Mouse (Mus musculus): ENCODE data around the gene Sult1a1.
"Not testable (repeated sequence)": the region's sequence is repeated elsewhere in the genome, so short reads cannot be mapped to it uniquely, and the experiment has no call there.

The Sult1a1 gene

DNA sequence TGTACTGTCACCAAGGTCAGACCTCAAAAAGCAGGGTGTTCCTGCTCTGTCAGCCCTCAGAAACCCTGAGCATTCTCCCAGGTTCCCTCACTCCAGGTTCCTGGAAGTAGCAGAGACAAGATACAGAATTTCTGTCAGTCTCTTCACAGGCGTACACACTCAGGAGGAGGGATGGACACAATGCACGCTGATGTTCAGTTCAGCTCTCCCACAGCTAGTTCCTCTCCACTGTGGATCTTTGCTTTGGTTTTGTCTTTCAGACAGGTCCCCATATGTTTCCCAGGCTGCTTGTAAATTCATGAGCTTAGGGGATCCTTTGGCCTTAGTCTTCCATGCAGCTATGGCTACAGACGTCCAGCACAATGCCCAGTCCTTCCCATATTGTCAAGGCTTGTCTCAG, 20.7 kb upstream of the Sult1a1 start:
- DNase-seq (ENCODE audit: low spot score): no peak

DNA sequence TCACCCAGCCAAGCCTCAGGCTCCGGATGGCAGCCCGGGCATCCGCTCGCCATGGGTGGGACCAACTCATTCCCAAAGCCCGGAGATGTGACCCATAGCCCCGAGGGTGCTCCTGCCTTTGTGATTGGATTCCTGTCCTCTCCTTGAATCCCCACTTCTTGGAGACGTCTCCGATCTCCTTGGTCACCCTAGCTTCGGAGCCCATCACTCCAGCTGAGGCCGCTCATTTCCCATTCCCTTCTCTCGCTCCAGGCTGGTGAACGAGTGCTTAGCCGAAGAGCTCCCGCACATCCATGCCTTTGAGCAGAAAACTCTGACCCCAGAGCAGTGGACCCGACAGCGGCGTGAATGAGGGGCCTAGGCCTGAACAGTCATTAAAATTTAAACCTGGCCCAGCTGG, 20.1 kb upstream of the Sult1a1 start:
- DNase-seq (ENCODE audit: low spot score): no peak

DNA sequence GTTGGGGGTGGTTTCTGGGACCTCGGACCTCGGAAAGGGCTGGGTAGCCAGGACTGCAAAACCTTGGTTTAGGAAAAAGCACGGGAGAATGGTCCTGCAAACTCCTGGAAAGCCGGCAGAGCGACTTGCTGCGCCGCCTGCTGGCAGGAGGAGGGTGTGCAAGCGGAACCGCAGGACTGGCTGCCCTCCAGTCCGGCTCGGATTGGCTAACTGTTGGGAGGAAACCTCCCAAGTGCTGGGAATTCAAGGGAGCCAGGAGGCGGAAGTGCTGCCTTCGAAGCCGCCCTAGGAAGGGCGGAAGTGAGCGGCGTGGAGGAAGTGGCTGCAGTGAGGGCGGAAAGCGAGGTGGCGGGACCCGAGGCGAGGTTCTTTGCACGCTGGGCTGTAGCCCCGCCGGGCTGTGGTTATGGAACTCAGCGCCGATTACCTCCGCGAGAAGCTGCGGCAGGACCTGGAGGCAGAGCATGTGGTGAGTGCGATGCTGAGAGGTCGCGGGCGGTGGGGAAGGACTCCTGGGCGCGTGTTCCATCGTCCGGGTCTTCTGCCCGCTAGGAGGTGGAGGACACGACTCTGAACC, 19.5 kb upstream of the Sult1a1 start, which contains the start of gene Slx1b:
Gene Slx1b, minus strand, starts transcription at position 154 of the 577 bp plus-strand sequence.
- DNase-seq (ENCODE audit: low spot score): peak; percentile 87

DNA sequence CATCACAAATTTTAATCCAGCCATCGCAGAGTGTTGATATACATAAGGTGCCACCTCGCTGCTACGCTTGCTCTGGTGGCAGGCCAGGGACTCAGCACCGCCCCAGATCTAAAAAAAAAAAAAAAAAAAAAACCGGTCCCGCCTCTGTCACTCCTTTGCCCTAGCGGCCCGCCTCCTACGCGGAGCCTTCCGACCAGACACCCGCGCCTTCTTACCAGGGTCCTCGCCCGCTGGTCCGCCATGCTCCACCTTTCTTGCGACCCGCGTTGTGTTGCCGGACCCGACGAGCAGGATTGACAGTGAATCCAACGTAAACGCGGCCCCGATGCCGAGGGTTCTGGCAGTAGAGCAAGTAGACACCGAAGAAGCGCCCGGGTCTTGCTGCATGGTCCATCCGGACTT, 19.0 kb upstream of the Sult1a1 start, which contains the start of gene Bola2:
Gene Bola2, plus strand, starts transcription at position 192 of the 402 bp plus-strand sequence.
- no peak for DNase-seq (ENCODE audit: low spot score)

DNA sequence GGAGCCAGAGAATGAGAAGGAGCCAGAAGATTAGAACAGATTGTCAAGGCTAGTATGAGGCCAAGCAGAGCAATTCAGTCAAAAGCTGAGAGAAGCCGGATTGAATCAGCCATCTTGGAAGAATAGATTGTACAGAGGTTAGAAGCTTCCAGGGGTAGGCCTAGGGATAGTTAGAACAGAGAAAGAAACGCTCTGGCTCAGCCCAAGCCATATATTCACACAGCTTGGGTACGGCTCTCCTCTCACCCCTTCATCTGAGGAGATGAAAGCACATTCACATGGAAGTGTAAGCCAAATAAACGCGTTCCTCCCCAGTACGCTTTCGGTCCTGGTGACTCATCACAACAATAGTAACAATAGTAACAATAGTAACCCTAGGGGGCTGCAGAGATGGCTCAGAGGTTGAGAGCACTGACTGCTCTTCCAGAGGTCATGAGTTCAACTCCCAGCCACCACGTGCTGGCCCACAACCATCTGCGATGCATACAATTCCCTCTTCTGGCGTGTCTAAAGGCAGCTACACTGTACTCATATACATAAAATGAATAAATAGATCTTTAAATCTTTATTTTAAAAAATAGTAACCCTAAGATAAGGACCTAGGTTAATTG, 18.3 kb upstream of the Sult1a1 start:
- DNase-seq (ENCODE audit: low spot score): no peak

DNA sequence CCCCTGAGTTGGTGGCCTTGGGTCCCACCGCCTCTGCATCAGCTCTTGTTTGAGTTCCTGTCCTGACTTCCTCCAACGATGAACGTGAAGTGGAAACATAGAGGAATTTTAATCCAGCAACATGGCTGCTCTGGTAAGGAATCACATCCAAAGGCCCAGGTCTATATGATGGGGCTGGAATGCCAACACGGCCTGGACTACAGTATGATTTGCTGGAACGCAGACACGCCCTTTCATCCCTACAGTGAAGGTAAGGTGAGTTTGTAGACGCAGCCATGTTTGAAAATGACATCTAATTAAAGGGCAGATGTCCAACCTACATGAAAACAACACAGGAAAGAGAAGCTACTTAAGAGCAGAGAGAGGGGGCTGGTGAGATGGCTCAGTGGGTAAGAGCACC, 17.5 kb upstream of the Sult1a1 start:
- no peak for DNase-seq (ENCODE audit: low spot score)

DNA sequence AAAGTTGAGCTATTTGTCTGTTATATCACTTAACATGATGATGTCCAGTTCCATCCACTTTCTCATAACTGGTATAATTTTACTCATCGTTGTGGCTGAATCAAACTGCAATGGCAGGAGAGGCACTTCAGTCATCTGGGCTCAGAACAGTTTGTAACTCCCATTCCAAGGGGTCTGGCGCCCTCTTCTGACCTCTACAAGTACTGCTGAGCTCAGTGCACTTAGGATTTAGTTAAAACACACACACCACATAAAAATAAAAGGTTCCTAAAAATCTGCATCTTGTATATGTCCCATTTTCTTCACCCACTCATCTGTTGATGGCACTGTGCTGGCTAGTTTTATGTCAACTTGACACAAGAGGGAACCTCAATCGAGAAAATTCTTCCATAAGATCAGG, 17.0 kb upstream of the Sult1a1 start:
- DNase-seq (ENCODE audit: low spot score): peak; percentile 71

DNA sequence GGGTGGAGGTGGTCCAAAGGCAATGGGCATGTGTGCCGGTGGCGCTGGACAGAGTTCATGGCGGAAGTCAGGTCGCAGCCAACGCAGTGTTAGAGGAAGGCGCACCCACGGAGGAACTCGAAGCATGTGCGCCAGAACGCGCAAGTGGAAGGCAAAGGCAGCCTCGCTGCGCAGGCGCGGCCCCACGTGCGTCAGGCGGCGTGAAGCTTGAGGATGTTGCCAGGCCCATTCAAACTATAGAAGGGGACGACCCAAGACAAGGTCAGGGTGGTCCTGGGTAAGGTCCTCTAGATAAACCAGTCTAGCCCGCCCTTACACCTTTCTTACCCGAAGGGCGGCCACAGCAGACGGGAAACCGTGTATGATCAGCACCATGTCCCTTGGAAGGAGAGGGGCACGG, 16.2 kb upstream of the Sult1a1 start:
- no peak for DNase-seq (ENCODE audit: low spot score)

DNA sequence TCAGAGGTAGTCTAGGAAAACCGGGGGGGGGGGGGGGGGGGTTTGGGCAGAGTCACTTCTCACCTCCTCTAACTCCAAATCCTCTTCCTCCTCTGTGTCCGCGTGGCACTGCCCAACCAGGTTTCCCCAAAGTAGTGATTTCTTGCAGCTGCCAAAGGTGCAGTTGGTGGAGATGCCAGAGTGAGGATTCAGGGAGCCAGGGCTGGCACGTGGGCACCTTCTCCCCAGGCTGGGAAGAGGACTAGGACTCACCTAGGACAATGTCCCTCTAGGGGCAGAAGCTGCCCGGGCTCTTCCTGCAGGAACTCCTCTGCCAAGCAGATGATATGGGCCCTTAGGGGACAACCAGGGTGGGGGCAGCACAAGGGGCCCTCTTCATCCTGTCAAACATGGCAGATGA, 15.4 kb upstream of the Sult1a1 start:
- no peak for DNase-seq (ENCODE audit: low spot score)

DNA sequence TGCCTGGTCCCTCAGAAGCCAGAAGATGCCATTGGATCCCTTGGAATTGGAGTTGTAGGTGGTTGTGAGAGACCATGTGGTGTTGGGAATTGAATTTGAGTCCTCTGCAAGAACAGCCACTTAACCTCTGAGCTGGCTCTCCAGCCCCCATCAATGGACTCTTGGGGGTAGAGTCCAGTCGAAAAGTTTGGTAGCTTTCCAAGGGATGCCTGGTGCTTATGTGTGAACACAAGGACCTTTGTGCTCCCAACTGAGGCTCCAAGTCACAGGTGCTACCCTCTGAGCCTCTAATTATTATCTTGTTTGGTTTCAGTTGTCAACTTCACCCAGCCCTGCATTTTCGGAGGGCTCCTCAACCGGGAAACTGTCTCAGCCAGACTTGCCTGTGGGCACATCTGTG, 14.5 kb upstream of the Sult1a1 start:
- DNase-seq (ENCODE audit: low spot score): no peak

DNA sequence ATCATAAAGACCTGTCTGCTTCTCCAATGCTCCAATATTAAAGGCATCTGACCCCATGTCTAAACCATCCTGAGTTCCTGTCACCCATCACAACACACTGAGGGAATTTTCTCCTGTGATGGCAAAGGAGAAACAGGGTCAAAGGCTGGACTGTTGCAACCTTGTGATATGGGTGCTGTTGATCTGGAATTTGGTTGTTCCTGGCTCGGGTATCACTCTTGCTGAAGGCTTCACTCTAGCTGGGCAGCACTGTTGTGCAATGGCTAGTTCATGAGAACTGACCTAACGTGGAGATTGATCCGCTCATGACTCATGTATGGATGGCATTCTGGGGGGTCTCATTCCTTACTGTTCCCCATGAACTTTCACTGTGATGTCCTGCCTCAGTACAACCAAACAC, 12.8 kb upstream of the Sult1a1 start:
- DNase-seq (ENCODE audit: low spot score): no peak

DNA sequence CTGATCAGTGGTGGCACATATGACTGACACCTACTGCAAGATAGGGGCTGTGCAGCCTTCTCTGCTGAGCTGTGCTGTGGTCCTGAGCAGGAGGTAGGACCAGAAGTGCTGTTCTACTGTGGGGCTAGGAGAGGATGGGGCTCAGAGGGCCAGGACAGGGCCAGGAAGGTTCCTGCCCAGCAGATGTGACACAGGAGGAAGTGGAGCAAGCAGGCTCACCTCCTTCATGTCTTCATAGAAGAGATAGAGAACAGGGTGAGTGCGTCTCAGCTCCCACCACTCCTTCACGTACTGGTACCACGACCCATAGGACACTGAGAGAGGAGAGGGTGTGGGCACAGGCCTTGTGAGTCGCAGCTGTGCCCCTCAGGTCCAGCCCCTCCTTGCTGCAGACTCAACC, 11.9 kb upstream of the Sult1a1 start:
- DNase-seq (ENCODE audit: low spot score): not testable (repeated sequence)

DNA sequence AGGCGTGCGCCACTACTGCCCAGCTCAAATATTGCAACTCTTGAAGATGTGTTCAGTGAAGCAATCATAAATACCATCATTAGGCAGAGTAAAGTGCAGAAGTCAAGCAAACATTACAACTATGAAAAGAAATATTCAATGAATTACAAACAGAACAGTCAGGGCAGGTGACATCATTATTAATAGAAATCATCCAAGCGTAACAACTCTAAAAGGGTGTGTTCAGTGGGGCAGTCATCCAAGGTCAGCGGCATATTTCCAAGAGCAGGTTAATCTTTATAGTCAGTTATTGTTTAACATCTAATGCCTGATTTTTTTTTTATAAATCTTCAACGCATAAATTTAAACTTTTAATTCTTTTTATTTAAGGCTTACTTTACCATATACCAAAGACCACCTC, 5.0 kb upstream of the Sult1a1 start:
- no peak for DNase-seq (ENCODE audit: low spot score)

DNA sequence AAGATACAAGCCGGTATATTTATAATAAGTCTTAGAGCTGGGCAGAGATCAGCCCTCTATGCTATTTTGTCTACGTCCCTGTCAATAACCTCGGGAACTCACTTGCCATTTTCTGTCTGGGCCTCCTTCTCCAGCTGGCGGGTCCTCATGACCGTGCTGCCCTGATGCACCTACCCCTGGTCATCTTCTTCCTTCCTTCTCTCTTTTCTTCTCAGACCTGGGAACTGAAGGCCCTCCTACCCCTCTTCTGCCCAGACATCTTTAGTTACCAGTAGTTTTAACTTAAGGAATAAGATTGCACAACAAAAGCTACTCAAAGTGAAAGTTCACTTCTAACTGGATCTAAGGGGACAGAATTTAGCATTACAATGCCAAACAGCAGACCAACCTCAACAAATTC, 3.5 kb upstream of the Sult1a1 start:
- no peak for DNase-seq (ENCODE audit: low spot score)

DNA sequence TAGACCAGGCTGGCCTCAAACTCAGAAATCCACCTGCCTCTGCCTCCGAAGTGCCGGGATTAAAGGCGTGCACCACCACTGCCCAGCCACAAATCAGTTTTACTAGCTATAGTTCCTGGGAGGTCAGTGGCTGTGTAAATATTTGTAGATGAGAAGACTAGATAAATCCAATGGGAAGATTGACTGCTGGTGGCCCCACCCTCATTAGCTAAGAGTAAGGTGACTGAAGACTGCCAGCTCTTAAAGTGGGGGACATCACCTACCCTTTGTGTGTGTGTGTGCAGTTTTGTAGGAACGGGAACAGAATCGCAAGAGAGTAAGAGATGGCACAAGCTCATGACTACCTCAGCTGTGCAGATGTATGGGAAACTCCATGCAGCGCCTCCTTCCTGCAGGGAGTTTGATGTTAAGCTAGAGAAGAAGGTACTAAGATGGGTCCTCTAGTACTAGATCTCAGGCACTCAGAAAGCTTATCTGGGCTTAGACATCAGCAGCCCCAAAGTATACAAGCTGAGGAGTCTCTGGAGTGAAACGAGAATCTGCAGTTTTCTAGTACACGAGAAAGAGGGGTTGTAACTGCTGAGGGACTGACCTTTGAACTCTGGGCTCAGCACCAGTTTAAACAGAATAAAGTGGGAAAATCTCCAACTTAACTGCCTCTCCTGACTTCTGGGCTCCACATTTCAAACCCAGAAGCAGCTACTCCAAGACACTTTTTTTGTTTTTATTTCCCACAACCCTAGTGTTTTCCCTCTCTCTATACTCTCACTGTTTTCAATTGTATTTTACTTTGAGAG, 2.5 kb upstream of the Sult1a1 start:
- DNase-seq (ENCODE audit: low spot score): no peak

DNA sequence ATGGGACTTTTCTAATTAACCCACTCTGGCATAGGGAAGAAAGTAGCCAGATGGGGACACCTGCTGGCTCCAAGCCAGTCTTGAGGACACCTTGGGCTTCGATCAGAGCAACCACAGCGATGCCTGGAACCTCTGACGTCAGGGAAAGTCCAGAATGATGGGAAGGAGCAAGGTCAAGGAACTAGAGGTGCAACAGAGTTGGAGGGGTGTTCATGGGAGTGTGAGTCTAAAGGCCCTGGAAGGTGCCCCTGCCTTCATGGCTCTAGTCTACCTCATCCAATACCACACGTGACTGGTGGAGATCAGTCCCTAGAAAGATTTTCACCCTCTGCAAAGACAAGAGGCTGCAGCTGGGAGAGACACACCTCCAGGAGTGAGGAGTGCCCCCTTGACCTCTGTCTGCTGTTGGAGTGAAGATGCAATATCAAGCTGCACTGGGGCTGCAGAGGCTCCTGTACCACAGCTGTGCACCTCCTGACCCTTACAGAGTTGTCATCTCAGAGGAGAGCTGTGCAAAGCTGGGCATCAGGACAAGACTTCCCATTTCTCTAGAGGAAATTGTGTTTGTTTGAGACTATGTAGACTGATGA, 494 bp upstream of the Sult1a1 start:
- DNase-seq (ENCODE audit: low spot score): no peak

DNA sequence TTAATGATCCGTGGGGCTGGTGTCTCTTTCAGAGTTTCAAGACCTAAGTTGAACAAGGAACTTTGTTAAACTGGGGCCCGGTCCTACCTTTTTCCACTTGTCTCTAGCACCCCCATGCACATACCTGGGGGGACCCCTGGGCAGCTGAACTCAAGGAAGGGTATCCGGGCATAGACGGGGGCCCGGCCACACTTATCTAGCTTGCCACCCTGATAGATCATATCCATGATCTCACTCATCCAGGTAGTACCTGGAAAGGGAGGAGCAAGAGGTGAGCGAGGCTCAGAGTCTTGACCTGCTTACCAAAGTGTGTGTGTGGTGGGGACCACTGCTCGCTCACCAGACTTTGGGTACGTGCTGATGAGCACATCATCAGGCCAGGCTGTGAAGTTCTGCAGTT, 1.1 kb downstream of the Sult1a1 start:
- no peak for DNase-seq (ENCODE audit: low spot score)

DNA sequence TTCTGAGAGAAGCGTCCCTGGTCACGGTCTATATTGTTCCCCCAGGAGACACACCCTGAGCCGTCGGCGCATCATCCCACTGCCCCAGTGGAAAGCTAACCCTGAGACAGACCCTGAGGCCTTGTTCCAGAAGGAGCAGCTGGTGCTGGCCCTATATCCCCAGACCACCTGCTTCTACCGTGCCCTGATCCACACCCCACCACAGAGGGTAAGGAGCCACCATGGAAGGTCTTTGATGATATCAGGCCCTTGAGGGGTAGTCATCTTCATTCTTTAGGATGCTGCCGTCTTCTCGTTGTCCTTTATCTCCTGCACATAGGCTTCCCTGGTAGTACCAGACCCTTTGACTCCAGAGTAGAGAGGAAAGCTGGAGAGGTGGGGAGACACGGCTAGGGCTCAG, 4.1 kb downstream of the Sult1a1 start:
- no peak for DNase-seq (ENCODE audit: low spot score)

DNA sequence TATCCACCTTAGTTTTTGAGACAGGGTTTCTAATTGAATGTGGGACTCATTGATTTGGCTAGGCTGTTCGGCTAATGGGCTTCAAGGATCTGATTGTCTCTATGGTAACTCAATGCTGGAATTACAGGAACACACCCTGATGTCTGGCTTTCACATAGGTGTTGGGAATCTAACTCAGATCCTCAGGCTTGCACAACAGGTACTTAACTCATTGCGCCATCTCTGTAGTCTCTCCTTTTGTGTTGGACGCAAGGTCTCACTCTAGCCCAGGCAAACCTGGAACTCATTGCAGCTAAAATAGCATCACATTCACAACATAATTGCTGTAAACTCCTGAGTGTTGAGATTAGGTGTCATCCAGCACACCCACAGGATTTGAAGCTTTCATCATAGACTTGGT, 6.1 kb downstream of the Sult1a1 start:
- DNase-seq (ENCODE audit: low spot score): no peak

DNA sequence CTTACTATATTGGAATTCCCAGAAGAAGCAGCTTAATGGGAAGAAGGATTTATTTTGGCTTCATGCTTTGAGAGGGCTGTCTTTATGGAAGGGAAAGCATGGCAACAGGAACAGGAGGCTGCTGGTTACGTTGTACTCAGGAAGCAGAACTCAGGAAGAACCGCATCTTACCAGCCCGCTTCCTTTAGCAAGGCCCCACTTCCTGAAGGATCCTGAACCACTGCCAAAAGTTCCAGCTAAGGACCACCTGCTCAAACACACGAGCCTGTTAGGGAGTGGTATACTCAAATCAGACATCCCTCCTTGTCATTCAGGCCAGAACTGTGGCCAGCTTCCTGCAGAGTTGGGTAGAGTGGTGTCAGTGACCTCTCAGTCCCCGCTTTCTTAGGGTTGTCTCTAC, 7.8 kb downstream of the Sult1a1 start:
- DNase-seq (ENCODE audit: low spot score): no peak

DNA sequence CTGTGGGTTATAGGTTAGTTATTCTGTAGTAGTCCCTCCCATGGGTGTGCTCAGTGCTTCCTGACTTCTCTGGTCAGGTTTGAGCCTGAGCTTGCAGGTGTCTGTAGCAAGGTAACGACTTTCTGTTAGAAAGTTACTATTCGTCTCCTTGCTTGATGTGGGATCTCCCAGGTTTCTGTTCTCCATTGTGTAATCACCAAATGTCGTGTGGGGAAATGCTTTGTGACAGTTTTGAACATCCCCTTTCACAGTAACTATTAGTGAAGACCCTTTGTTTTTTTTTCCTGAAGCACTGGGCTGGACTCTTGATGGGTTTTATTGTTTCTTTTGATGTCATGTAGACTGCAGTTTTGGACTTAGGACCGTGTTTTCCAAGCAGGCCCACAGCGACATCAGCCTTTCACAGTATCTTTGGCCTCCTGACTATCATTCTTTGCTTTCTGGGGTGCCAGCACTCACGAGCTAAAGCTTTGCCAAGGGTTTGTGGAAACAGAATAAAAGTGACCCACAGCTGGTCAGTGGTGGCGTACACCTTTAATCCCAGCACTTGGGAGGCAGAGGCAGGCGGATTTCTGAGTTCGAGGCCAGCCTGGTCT, 8.6 kb downstream of the Sult1a1 start:
- no peak for DNase-seq (ENCODE audit: low spot score)

DNA sequence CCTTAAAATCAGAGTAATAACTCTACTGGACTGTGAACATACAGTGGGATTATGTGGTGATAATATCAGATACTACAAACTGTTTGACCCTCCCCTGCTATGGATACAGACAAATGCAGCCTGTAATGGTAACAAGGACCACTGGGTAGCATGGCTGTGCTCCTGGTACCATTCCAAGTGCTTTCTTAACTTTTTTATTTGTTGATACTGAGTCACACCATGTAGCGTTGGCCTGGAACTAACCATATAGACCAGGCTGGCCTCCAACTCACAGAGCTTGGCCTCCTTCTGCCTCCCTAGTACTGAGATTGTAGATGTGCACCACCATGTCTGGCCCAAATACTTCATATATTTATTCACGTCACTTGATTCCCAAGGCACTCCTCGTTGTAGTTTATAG, 11.0 kb downstream of the Sult1a1 start:
- no peak for DNase-seq (ENCODE audit: low spot score)

DNA sequence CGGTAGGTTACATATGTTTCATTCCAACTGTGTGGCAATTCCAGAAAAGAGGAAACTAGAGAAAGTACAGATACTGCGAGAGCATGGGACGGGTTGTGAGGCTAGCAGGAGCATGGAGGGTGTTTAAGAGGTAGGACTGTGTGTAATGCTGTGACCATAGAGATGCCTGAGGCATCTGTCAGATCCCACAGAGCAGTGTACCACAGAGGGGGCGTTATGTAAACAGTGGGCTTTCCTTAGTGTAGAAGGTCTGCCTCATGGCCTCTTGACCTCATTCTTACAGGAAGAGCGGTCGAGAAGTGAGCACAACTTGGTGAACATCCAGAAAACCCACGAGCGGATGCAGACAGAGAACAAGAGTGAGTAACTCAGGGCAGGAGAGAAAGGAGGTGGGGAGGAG, 12.6 kb downstream of the Sult1a1 start:
- no peak for DNase-seq (ENCODE audit: low spot score)

All from spleen, adult 12 weeks (tissue).